Mouse (Mus musculus): Measurements from ENCODE around the gene Pgls. TPM values are rescaled to one million over a fixed set of nuclear protein-coding genes. Genes with fewer than 3 reads are reported as not detected.

The Pgls gene
- total and polyA plus RNA-seq, 2 experiments from 2014 or later: 212 to 425 TPM

DNA sequence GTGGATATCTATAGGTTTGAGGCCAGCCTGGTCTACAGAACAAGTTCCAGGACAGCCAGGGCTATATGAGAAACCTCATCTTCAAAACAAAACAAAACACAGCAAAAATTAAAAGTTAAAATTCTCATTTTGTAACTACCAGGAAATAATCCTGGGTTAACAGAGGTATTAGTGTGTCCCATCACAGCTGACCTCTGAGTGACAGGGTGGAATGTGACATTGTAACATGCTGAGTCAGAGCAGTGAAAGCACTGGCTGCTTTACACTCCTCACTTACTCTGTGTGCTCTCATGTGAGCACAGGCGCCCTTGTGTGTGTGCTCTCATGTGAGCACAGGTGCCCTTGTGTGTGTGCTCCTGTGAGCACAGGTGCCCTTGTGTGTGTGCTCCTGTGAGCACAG, 17.0 kb upstream of the Pgls start:
- no peak for TF ChIP-seq EP300 (IDR thresholded peaks at IDR 0.05; ENCODE audit: low read depth)
- TF ChIP-seq CTCF (IDR thresholded peaks at IDR 0.05; ENCODE audit: low read depth): no peak
- WGBS: 26% methylated on average over 1 of the region's 1 CpGs
- Histone ChIP-seq H3K27me3 (ENCODE audit: control insufficient read depth, insufficient read depth, low read length) (no peaks in the 10 kb centered on the region), H3K4me3 (ENCODE audit: low read depth, low read length) (no peak overlapping the region), H3K9ac (replicated peaks; ENCODE audit: low read depth, low read length) (no peak overlapping the region), H3K4me2 (ENCODE audit: low read depth, low read length) (no peak overlapping the region), H3K9me3 (replicated peaks; ENCODE audit: control insufficient read depth, low read length) (no peaks in the 10 kb centered on the region), H3K27ac (ENCODE audit: low read depth) (0 out of 2 replicates have a peak overlapping the region, but pooled peaks have one; percentile 21), H3K36me3 (replicated peaks; ENCODE audit: control insufficient read depth, insufficient read depth, low read length) (no peaks in the 10 kb centered on the region), H3K4me1 (ENCODE audit: control insufficient read depth, insufficient read depth) (peaks cover 10% of the 10 kb centered on the region; the same call in 1 of the 2 replicates)
- no peak for ATAC-seq (ENCODE audit: insufficient read depth, low read depth)
- no peak for DNase-seq (ENCODE audit: low spot score)

DNA sequence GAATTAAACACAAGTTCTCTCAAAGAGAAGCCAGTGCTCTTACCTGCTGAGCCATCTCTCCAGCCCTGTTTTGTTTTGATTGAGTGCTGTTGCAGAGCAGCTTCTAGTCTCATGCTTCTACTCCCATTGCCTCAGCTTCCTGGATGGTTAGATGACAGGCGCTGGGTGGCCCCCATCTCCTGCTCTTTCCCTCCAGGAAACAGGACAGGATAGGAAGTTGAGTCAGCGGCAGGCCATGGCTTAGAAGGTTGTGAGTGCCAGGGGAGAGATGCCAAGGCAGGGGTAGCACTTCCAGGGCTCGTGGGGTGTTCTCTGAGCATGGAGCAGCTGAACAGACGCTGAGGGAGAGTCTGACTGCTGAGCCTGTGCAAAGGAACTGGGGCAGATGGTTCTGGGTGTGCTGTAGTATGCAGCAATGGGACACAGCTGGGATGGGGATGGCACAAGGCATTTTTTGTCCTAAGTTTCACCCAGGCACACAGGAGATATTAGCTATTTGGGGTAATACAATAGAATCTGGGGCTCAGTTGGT, 14.1 kb upstream of the Pgls start:
- Histone ChIP-seq H3K4me2 (ENCODE audit: low read depth, low read length) (no peak overlapping the region), H3K9ac (replicated peaks; ENCODE audit: low read depth, low read length) (no peak overlapping the region), H3K9me3 (replicated peaks; ENCODE audit: control insufficient read depth, low read length) (no peaks in the 10 kb centered on the region), H3K4me3 (ENCODE audit: low read depth, low read length) (no peak overlapping the region), H3K27ac (ENCODE audit: low read depth) (no peak overlapping the region), H3K27me3 (ENCODE audit: control insufficient read depth, insufficient read depth, low read length) (no peaks in the 10 kb centered on the region), H3K4me1 (ENCODE audit: control insufficient read depth, insufficient read depth) (peaks cover 5% of the 10 kb centered on the region; the same call in 1 of the 2 replicates), H3K36me3 (replicated peaks; ENCODE audit: control insufficient read depth, insufficient read depth, low read length) (peaks cover 11% of the 10 kb centered on the region)
- ATAC-seq (ENCODE audit: insufficient read depth, low read depth) (no peak), DNase-seq (ENCODE audit: low spot score) (no peak)
- TF ChIP-seq CTCF (IDR thresholded peaks at IDR 0.05; ENCODE audit: low read depth) (no peak), EP300 (IDR thresholded peaks at IDR 0.05; ENCODE audit: low read depth) (no peak)
- WGBS: 54% methylated on average over 4 of the region's 4 CpGs

DNA sequence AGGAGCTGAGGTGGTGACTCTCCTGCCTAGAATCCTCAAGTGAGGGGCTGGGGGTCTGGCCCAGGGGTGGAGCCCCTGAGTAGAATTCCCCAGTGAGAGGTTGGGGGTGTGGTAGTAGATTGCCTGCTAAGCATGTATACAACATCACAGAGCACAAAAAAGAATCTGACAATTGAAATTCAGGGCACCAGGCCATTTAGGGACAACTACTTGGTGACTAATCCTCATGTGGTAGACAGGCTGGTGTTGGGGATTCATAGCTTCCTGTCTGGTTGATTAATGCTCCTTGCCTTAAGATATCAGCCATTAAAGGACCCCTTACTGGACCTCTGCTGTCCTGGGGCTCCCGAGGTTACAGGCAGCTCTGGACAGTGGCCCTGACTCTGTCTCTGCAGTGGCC, 13.0 kb upstream of the Pgls start:
- TF ChIP-seq EP300 (IDR thresholded peaks at IDR 0.05; ENCODE audit: low read depth): no peak
- TF ChIP-seq CTCF (IDR thresholded peaks at IDR 0.05; ENCODE audit: low read depth): no peak
- H3K27ac ChIP-seq (ENCODE audit: low read depth): no peak overlapping the region
- 55% methylated on average over 1 of the region's 1 CpGs for WGBS
- H3K4me1 ChIP-seq (ENCODE audit: control insufficient read depth, insufficient read depth): no peaks in the 10 kb centered on the region
- no peaks in the 10 kb centered on the region for H3K9me3 ChIP-seq (replicated peaks; ENCODE audit: control insufficient read depth, low read length)
- no peak overlapping the region for H3K4me2 ChIP-seq (ENCODE audit: low read depth, low read length)
- no peaks in the 10 kb centered on the region for H3K27me3 ChIP-seq (ENCODE audit: control insufficient read depth, insufficient read depth, low read length)
- DNase-seq (ENCODE audit: low spot score) (no peak), ATAC-seq (ENCODE audit: insufficient read depth, low read depth) (no peak)
- H3K4me3 ChIP-seq (ENCODE audit: low read depth, low read length): no peak overlapping the region
- peaks cover 17% of the 10 kb centered on the region for H3K36me3 ChIP-seq (replicated peaks; ENCODE audit: control insufficient read depth, insufficient read depth, low read length)
- no peak overlapping the region for H3K9ac ChIP-seq (replicated peaks; ENCODE audit: low read depth, low read length)

DNA sequence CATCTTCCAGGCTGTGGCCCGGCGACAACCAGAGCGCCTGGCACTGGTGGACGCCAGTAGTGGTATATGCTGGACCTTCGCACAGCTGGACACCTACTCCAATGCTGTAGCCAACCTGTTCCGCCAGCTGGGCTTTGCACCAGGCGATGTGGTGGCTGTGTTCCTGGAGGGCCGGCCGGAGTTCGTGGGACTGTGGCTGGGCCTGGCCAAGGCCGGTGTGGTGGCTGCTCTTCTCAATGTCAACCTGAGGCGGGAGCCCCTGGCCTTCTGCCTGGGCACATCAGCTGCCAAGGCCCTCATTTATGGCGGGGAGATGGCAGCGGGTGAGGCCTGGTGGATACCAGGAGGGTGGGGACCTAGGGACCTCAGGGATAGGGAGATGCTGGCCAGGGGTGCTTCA, 12.5 kb upstream of the Pgls start:
- Histone ChIP-seq H3K4me1 (ENCODE audit: control insufficient read depth, insufficient read depth) (no peaks in the 10 kb centered on the region), H3K36me3 (replicated peaks; ENCODE audit: control insufficient read depth, insufficient read depth, low read length) (peaks cover 22% of the 10 kb centered on the region), H3K4me2 (ENCODE audit: low read depth, low read length) (no peak overlapping the region), H3K27ac (ENCODE audit: low read depth) (no peak overlapping the region), H3K27me3 (ENCODE audit: control insufficient read depth, insufficient read depth, low read length) (no peaks in the 10 kb centered on the region), H3K9ac (replicated peaks; ENCODE audit: low read depth, low read length) (no peak overlapping the region), H3K4me3 (ENCODE audit: low read depth, low read length) (no peak overlapping the region), H3K9me3 (replicated peaks; ENCODE audit: control insufficient read depth, low read length) (no peaks in the 10 kb centered on the region)
- WGBS: 83% methylated on average over 14 of the region's 14 CpGs
- no peak for ATAC-seq (ENCODE audit: insufficient read depth, low read depth)
- DNase-seq (ENCODE audit: low spot score): no peak
- no peak for TF ChIP-seq EP300 (IDR thresholded peaks at IDR 0.05; ENCODE audit: low read depth)
- TF ChIP-seq CTCF (IDR thresholded peaks at IDR 0.05; ENCODE audit: low read depth): no peak

DNA sequence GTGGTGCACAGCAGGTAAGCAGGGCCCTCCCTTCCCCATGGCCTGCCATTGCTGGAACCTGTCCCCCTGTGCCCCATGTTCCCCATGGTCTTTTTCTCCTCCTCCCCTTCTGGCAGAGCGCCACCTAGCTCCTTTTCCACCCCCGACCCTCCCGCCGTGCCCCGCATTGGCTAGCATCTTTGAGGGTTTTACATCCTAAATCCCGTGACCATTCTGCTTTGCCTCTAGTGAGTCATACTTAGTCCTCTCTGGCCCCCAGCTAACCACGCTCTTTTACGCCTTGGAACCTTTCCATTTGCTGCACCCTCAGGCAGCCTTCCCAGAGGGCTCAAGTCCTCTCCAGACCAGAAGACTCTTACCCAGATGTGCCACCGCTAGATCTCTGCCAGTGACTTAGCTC, 11.8 kb upstream of the Pgls start:
- Histone ChIP-seq H3K27me3 (ENCODE audit: control insufficient read depth, insufficient read depth, low read length) (no peaks in the 10 kb centered on the region), H3K36me3 (replicated peaks; ENCODE audit: control insufficient read depth, insufficient read depth, low read length) (peaks cover 29% of the 10 kb centered on the region), H3K9ac (replicated peaks; ENCODE audit: low read depth, low read length) (no peak overlapping the region), H3K27ac (ENCODE audit: low read depth) (no peak overlapping the region), H3K4me3 (ENCODE audit: low read depth, low read length) (no peak overlapping the region), H3K4me1 (ENCODE audit: control insufficient read depth, insufficient read depth) (no peaks in the 10 kb centered on the region), H3K4me2 (ENCODE audit: low read depth, low read length) (no peak overlapping the region), H3K9me3 (replicated peaks; ENCODE audit: control insufficient read depth, low read length) (no peaks in the 10 kb centered on the region)
- no peak for DNase-seq (ENCODE audit: low spot score)
- ATAC-seq (ENCODE audit: insufficient read depth, low read depth): no peak
- 60% methylated on average over 9 of the region's 9 CpGs for WGBS
- TF ChIP-seq CTCF (IDR thresholded peaks at IDR 0.05; ENCODE audit: low read depth) (no peak), EP300 (IDR thresholded peaks at IDR 0.05; ENCODE audit: low read depth) (no peak)

DNA sequence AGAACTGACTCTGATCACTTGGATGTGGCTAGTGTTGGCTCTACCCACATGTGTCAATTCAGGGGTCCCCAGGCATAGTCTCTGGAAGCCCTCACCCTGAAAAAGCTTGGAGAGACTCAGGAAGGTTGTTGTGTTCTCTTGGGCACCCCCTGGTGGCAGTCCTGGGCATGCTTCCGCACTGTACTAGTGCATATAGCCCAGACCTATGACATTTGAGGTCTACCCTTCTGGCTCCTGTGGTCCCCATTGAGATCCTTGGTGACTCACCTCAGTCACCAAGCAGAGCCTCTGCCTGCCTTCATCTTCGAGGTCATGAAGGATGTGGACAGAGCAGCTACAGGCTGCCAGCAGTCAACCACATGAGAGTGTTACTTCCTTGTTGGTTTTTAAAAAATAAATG, 5.1 kb upstream of the Pgls start:
- no peak for ATAC-seq (ENCODE audit: insufficient read depth, low read depth)
- Histone ChIP-seq H3K27ac (ENCODE audit: low read depth) (no peak overlapping the region), H3K27me3 (ENCODE audit: control insufficient read depth, insufficient read depth, low read length) (no peaks in the 10 kb centered on the region), H3K4me2 (ENCODE audit: low read depth, low read length) (no peak overlapping the region), H3K36me3 (replicated peaks; ENCODE audit: control insufficient read depth, insufficient read depth, low read length) (peaks cover 29% of the 10 kb centered on the region), H3K9me3 (replicated peaks; ENCODE audit: control insufficient read depth, low read length) (no peaks in the 10 kb centered on the region), H3K4me3 (ENCODE audit: low read depth, low read length) (no peak overlapping the region), H3K9ac (replicated peaks; ENCODE audit: low read depth, low read length) (no peak overlapping the region), H3K4me1 (ENCODE audit: control insufficient read depth, insufficient read depth) (0 out of 2 replicates have a peak, but pooled peaks cover 6% of the 10 kb centered on the region)
- DNase-seq (ENCODE audit: low spot score): no peak
- TF ChIP-seq EP300 (IDR thresholded peaks at IDR 0.05; ENCODE audit: low read depth): no peak
- peak; percentile 56 for TF ChIP-seq CTCF (IDR thresholded peaks at IDR 0.05; ENCODE audit: low read depth)
- 86% methylated on average over 2 of the region's 2 CpGs for WGBS

Measured in heart, postnatal 0 days (tissue).